10 mouse cellular contexts compared by ENCODE assay signal in the genomic region with DNA sequence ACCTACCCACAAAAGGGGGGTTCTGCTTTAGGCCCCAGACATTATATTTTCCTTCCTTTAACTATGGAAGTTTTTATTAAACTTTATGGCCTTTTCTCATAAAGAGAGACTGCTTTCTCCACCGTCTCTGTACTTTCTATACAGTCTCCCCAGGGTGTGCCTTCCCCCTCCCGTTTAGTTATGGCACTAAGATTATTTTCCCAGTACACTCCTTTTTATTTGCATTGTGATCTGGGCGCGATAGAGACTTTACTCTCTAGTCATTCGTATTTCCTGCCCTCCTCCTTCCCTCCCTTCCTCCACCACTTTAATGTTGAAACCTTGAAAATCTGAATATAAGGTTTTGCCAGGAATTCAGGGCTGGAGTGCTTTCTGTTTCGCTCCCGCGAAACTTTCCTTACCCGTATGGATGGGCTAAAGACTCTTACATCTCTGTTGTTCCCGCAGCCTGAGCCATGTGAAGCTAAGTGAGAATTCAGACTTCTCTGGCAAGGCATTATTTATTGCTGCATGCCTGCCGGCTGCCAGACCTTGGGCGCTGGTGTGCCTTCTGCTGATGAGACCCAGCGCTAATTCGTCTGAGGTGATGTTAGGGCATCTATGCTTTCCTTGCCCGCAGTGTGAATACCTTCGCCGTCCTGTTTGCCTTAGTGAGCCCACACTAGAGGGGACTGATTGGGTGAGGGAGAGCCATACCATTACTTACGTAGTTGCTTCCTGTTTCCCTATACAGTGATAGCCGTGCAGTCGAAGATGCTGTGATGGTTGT.
A peak's percentile ranks its signal among the peaks of the same experiment; 100 is the strongest.
DNase-seq lines count a peak whose midpoint lies in the region; ATAC-seq and TF ChIP-seq lines count a peak whose summit lies in the region.
"Had no signal": no experiment of that assay in that cellular context is flagged by ENCODE, and none has a peak within 500 bp of the region (broad histone marks: within the 10 kb centered on the region; RNA-seq: fewer than 3 reads in every experiment).

No protein-coding gene starts in this region.

- H3K4me3 ChIP-seq in gastrocnemius, adult 2 months: peak overlapping the region; percentile 46
- no peak overlapping the region for H3K4me3 ChIP-seq in lung, embryonic 14.5 days (ENCODE audit: low read depth, low read length)
- H3K4me3 ChIP-seq in embryonic fibroblast, embryonic 13.5 days (ENCODE audit: insufficient read depth, low read length): no peak overlapping the region
- no peak overlapping the region for H3K4me3 ChIP-seq in stomach, embryonic 15.5 days (replicated peaks)
- H3K4me3 ChIP-seq: liver, embryonic 15.5 days had no signal

- no peak for TF ChIP-seq CTCF in gastrocnemius, adult 2 months (IDR thresholded peaks at IDR 0.05)
- TF ChIP-seq CTCF in lung, embryonic 14.5 days (IDR thresholded peaks at IDR 0.05; ENCODE audit: low read depth): no peak
- TF ChIP-seq CTCF in embryonic fibroblast, embryonic 13.5 days (IDR thresholded peaks at IDR 0.05; ENCODE audit: borderline replicate concordance, insufficient read depth, low read length): no peak

- DNase-seq in gastrocnemius, adult 2 months: no peak
- no peak for DNase-seq in gastrocnemius, adult 18-20 months (ENCODE audit: low spot score)
- DNase-seq in lung, embryonic 14.5 days: peak; percentile 34
- no peak for DNase-seq in lung, postnatal 4 days
- DNase-seq in gastrocnemius, postnatal 25 days: no peak
- DNase-seq: heart, adult 18-20 months had no signal

- TF ChIP-seq POLR2A in embryonic fibroblast, embryonic 13.5 days (IDR thresholded peaks at IDR 0.05; ENCODE audit: low read depth, low read length): no peak

- intact Hi-C loops in gastrocnemius, adult 2 months (cut with DNase I): no loop called here

- H3K36me3 ChIP-seq in lung, embryonic 14.5 days (ENCODE audit: insufficient read depth): no peaks in the 10 kb centered on the region
- no peaks in the 10 kb centered on the region for H3K36me3 ChIP-seq in stomach, embryonic 15.5 days
- H3K36me3 ChIP-seq: liver, embryonic 15.5 days had no signal

- no peaks in the 10 kb centered on the region for H3K9me3 ChIP-seq in lung, embryonic 14.5 days (ENCODE audit: low read depth, low read length)
- H3K9me3 ChIP-seq in stomach, embryonic 15.5 days: no peaks in the 10 kb centered on the region
- H3K9me3 ChIP-seq: liver, embryonic 15.5 days had no signal

- H3K9ac ChIP-seq in lung, embryonic 14.5 days: no peak overlapping the region
- no peak overlapping the region for H3K9ac ChIP-seq in stomach, embryonic 15.5 days
- H3K9ac ChIP-seq: liver, embryonic 15.5 days had no signal

- H3K27me3 ChIP-seq in lung, embryonic 14.5 days (ENCODE audit: insufficient read depth, low read length): no peaks in the 10 kb centered on the region
- no peaks in the 10 kb centered on the region for H3K27me3 ChIP-seq in stomach, embryonic 15.5 days (replicated peaks)
- H3K27me3 ChIP-seq: liver, embryonic 15.5 days had no signal

- H3K27ac ChIP-seq in gastrocnemius, adult 2 months: peak overlapping the region; percentile 16; the same call in 1 of the 2 replicates
- peak overlapping the region; percentile 30; the same call in 1 of the 2 replicates for H3K27ac ChIP-seq in lung, embryonic 14.5 days (ENCODE audit: low read depth)
- H3K27ac ChIP-seq in embryonic fibroblast, embryonic 13.5 days (ENCODE audit: insufficient read depth, low read length): peak overlapping the region; percentile 40; the same call in 1 of the 2 replicates
- H3K27ac ChIP-seq in stomach, embryonic 15.5 days: no peak overlapping the region
- H3K27ac ChIP-seq: liver, embryonic 15.5 days had no signal

- peak overlapping the region; percentile 43 for H3K4me2 ChIP-seq in lung, embryonic 14.5 days
- no peak overlapping the region for H3K4me2 ChIP-seq in stomach, embryonic 15.5 days
- H3K4me2 ChIP-seq: liver, embryonic 15.5 days had no signal

- WGBS in lung, embryonic 14.5 days: 48% methylated on average over 20 of the region's 20 CpGs
- WGBS in stomach, embryonic 15.5 days: 55% methylated on average over 20 of the region's 20 CpGs

- H3K4me1 ChIP-seq in lung, embryonic 14.5 days (ENCODE audit: insufficient read depth): peaks cover 13% of the 10 kb centered on the region; the same call in 1 of the 2 replicates
- peaks cover 10% of the 10 kb centered on the region for H3K4me1 ChIP-seq in embryonic fibroblast, embryonic 13.5 days (ENCODE audit: control insufficient read depth, insufficient read depth, low read length)
- H3K4me1 ChIP-seq in stomach, embryonic 15.5 days: peaks cover 7% of the 10 kb centered on the region; the same call in 1 of the 2 replicates

- peak; percentile 25; the same call in 1 of the 2 replicates for ATAC-seq in lung, embryonic 14.5 days (ENCODE audit: insufficient read depth)
- peak; percentile 19; the same call in 1 of the 2 replicates for ATAC-seq in stomach, embryonic 15.5 days (ENCODE audit: insufficient read depth, low FRiP score, low read depth)
- no peak for ATAC-seq in activated CD4-positive, CD25-positive, alpha-beta regulatory T cell, adult 4 months
